Mouse (Mus musculus) E14TG2a.4 (cell line): ENCODE data around the gene Rita1.

Experiments used
- H3K27me3 ChIP-seq: 2 replicates; pipeline ENCODE4 v1.6.1; 2014; ENCODE audit warnings: low read length, control low read depth; ENCODE audit not compliant: insufficient read depth
- H3K36me3 ChIP-seq: 2 replicates; pipeline ENCODE4 v1.6.1; 2014; ENCODE audit warnings: low read length, control low read depth; ENCODE audit not compliant: insufficient read depth
- H3K4me1 ChIP-seq: replicated peaks from 2 replicates; pipeline ENCODE4 v1.6.1; 2014; ENCODE audit warnings: low read depth, low read length, control low read depth
- H3K4me3 ChIP-seq: replicated peaks from 2 replicates; pipeline ENCODE4 v1.5.1; 2014; ENCODE audit warnings: mild to moderate bottlenecking, low read length
- H3K9me3 ChIP-seq: 2 replicates; pipeline ENCODE4 v1.6.1; 2014; ENCODE audit warnings: low read length, control low read depth
- CTCF ChIP-seq: conservative IDR thresholded peaks from 2 replicates; pipeline ENCODE4 v1.5.1; 2014; ENCODE audit warnings: low read length
- NANOG ChIP-seq: IDR thresholded peaks from 2 replicates; pipeline ENCODE4 v1.6.1; 2014; ENCODE audit warnings: borderline replicate concordance, low read length, mixed read lengths
- POU5F1 ChIP-seq: IDR thresholded peaks from 2 replicates; pipeline ENCODE4 v1.6.1; 2014; ENCODE audit warnings: low read length, borderline replicate concordance

Gene Rita1

DNA sequence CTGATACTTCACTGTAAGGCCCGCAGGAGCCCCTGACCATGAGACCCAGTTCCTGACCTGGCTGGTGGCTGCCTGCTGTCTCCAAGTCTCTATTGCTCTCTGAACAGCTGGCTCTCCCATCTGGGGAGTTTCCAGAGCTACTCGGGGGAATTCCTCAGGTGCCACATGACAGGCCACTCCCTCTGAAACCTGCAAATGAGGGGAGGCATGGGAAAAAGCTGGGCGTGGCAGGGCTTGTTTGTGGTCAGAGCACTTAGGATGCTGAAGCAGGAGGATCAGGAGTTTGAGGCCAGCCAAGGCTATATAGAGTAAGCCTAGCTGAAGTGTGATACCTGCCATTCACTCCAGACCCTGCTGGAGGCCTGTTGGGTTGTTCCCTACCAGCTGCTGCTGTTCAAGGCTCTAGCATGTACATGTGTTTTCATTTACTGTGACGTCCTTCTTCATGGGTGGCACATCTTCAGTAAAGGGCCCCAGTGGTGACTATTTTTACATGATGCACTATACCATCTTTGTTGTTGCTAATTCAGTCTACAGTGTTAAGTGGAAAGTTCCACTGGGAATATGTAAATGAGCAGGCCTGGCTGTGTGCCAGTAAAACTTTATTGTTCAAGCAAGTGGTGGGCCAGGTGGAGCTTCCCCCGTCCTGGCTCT, 9.9 kb upstream of the Rita1 start:
- Histone ChIP-seq H3K36me3 (peaks cover 98% of the 10 kb centered on the region), H3K9me3 (no peaks in the 10 kb centered on the region), H3K4me3 (0 out of 2 replicates have a peak overlapping the region, but pooled peaks have one; percentile 20), H3K4me1 (peaks cover 93% of the 10 kb centered on the region), H3K27me3 (no peaks in the 10 kb centered on the region)
- TF ChIP-seq POU5F1 (no peak), CTCF (no peak), NANOG (no peak)

GRCm38 (mm10) chr5:120621846-120622197, 9.4 kb upstream of the Rita1 start:
- no peaks in the 10 kb centered on the region for H3K9me3 ChIP-seq
- H3K4me3 ChIP-seq = 0 out of 2 replicates have a peak overlapping the region, but pooled peaks have one; percentile 20
- peaks cover 93% of the 10 kb centered on the region for H3K4me1 ChIP-seq
- TF ChIP-seq CTCF = no peak
- TF ChIP-seq NANOG = no peak
- TF ChIP-seq POU5F1 = no peak
- no peaks in the 10 kb centered on the region for H3K27me3 ChIP-seq
- peaks cover 98% of the 10 kb centered on the region for H3K36me3 ChIP-seq

DNA sequence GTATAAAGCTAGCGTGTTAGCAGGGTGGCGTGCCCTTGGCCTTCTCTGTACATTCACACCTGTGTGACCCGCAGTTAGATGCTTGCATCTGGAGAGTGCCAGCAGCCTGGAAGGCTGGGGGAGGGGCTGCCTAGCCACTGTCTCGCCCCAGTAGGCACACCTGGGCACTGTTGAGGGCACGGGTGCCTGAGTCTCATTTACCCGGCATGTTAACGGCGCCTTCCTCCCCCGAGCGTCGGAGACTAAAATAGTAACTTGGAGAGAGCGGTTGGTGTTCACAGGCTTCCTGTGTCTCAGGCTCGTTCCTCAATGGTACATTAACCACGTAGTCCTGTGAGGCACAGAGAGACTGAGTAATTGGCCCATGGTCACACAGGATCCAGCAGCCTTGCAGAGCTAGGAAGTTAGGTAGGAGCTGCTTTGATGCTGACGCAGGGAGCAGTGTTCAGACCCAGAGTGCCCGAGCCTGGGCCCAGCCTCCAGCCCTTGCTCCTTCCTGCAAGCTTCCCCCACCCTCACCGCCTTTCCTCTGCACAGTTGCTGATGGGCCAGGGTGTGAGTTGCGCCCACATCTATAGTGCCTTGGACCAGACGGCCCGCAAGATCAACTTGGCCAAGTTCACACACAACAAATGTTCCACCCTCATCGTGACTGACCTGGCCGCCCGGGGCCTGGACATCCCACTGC, 8.8 kb upstream of the Rita1 start:
- TF ChIP-seq CTCF (no peak), NANOG (no peak), POU5F1 (no peak)
- Histone ChIP-seq H3K4me1 (peaks cover 95% of the 10 kb centered on the region), H3K4me3 (0 out of 2 replicates have a peak overlapping the region, but pooled peaks have one; percentile 14), H3K36me3 (peaks cover 100% of the 10 kb centered on the region), H3K27me3 (no peaks in the 10 kb centered on the region), H3K9me3 (no peaks in the 10 kb centered on the region)

GRCm38 (mm10) chr5:120620375-120621077, 8.1 kb upstream of the Rita1 start:
- Histone ChIP-seq H3K4me1 (peaks cover 94% of the 10 kb centered on the region), H3K36me3 (peaks cover 100% of the 10 kb centered on the region), H3K4me3 (peak overlapping the region; percentile 39; the same call in 1 of the 2 replicates), H3K27me3 (no peaks in the 10 kb centered on the region), H3K9me3 (no peaks in the 10 kb centered on the region)
- TF ChIP-seq POU5F1 (no peak), NANOG (no peak), CTCF (peak; percentile 99)

DNA sequence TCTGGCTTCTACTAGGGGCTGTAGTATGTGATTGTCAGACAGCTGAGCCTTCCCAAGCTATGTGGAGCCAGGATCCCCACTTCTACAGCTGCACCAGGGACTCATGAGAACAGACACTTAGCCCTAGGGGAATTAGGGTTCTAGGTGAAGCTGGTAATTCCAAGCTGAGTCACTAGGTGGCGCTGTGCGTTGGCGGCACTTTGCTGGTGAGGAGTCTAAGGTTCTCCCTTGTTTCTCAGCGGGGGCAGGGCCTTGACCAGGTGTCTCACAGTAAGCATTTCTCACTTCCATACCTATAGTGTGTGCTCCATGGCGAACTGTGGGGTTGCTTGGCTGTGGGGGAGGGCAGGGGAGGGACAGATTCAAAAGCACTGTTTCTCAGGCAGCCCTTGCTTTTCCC, 6.8 kb upstream of the Rita1 start:
- no peaks in the 10 kb centered on the region for H3K9me3 ChIP-seq
- TF ChIP-seq CTCF = peak; percentile 98
- no peak for TF ChIP-seq NANOG
- H3K36me3 ChIP-seq = peaks cover 94% of the 10 kb centered on the region
- H3K4me3 ChIP-seq = peak overlapping the region; percentile 50; the same call in 1 of the 2 replicates
- H3K4me1 ChIP-seq = peaks cover 95% of the 10 kb centered on the region
- no peaks in the 10 kb centered on the region for H3K27me3 ChIP-seq

DNA sequence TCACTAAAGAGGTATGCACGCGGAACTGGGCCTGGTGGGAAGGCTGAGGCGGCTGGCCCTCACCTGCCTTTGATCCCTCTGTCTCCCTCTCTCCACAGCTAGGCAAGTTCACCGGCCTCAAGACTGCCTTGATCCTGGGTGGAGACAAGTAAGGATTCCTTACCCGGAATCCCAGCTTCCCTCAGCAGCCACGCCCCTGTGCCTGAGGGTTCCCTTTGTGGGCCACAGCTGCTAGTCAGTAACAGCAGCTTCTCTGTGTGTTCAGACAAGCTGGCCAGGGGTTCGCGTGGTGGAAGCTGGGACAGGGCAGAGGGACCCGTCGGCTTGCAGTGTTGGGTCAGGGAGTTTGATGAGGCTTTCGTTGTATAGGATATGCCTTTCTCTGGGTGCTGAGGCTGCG, 6.4 kb upstream of the Rita1 start:
- no peak for TF ChIP-seq POU5F1
- TF ChIP-seq NANOG = no peak
- no peak for TF ChIP-seq CTCF
- no peaks in the 10 kb centered on the region for H3K9me3 ChIP-seq
- no peaks in the 10 kb centered on the region for H3K27me3 ChIP-seq
- peak overlapping the region; percentile 50 for H3K4me3 ChIP-seq
- H3K36me3 ChIP-seq = peaks cover 90% of the 10 kb centered on the region
- peaks cover 95% of the 10 kb centered on the region for H3K4me1 ChIP-seq

- peaks cover 82% of the 10 kb centered on the region for H3K4me1 ChIP-seq
- H3K9me3 ChIP-seq = no peaks in the 10 kb centered on the region
- peaks cover 67% of the 10 kb centered on the region for H3K36me3 ChIP-seq
- peak; percentile 98 for TF ChIP-seq CTCF
- no peak for TF ChIP-seq POU5F1
- H3K27me3 ChIP-seq = no peaks in the 10 kb centered on the region
- H3K4me3 ChIP-seq = no peak overlapping the region
Measured at GRCm38 (mm10) chr5:120615903-120616302, 3.5 kb upstream of the Rita1 start.

GRCm38 (mm10) chr5:120612822-120613604, 624 bp upstream of the Rita1 start:
- H3K27me3 ChIP-seq = no peaks in the 10 kb centered on the region
- H3K4me1 ChIP-seq = peaks cover 80% of the 10 kb centered on the region
- H3K4me3 ChIP-seq = peak overlapping the region; percentile 97
- TF ChIP-seq CTCF (no peak), POU5F1 (no peak), NANOG (no peak)
- H3K36me3 ChIP-seq = peaks cover 65% of the 10 kb centered on the region
- H3K9me3 ChIP-seq = no peaks in the 10 kb centered on the region
